Mouse (Mus musculus) myocyte (in vitro differentiated cells): ENCODE data around the gene Myom1. TPM values are rescaled to one million over a fixed set of nuclear protein-coding genes. Genes with fewer than 3 reads are reported as not detected.

Experiments
- H3K27me3 ChIP-seq: one replicate; pipeline ENCODE4 v1.6.1; 2011; ENCODE audit not compliant: control insufficient read depth, insufficient read depth, insufficient read length
- H3K36me3 ChIP-seq: one replicate; pipeline ENCODE4 v1.6.1; 2011; ENCODE audit not compliant: control insufficient read depth, insufficient read depth
- H3K4me2 ChIP-seq: one replicate; pipeline ENCODE4 v1.6.1; 2011; ENCODE audit warnings: low read depth, control low read depth
- H3K4me3 ChIP-seq: one replicate; pipeline ENCODE4 v1.5.1; 2011; ENCODE audit warnings: mild to moderate bottlenecking, control low read depth, moderate library complexity
- H3K79me2 ChIP-seq: one replicate; pipeline ENCODE4 v1.6.1; 2011; ENCODE audit not compliant: control insufficient read depth, insufficient read depth
- H3ac ChIP-seq: one replicate; pipeline ENCODE4 v1.6.1; 2011; ENCODE audit not compliant: control insufficient read depth, insufficient read length
- CEBPB ChIP-seq: IDR thresholded peaks from 2 replicates; pipeline ENCODE4 v1.6.1; 2011; ENCODE audit warnings: mild to moderate bottlenecking, moderate library complexity; ENCODE audit not compliant: poor library complexity, insufficient read depth, severe bottlenecking
- E2F4 ChIP-seq: IDR thresholded peaks from one replicate; pipeline ENCODE4 v1.6.1; 2011; ENCODE audit warnings: mild to moderate bottlenecking, control low read depth, moderate library complexity; ENCODE audit not compliant: insufficient read depth
- MAX ChIP-seq: IDR thresholded peaks from one replicate; pipeline ENCODE4 v1.6.1; 2011; ENCODE audit warnings: low read depth, mild to moderate bottlenecking, control low read depth
- MYOD1 ChIP-seq, 3 experiments: IDR thresholded peaks; one replicate each; pipeline ENCODE4 v1.6.1; 2011; ENCODE audit warnings: control low read depth in 2 of 3, low read depth in 2 of 3, mild to moderate bottlenecking in 2 of 3, moderate library complexity in 1 of 3; ENCODE audit not compliant: insufficient read length in 2 of 3, control insufficient read depth in 1 of 3
- MYOG ChIP-seq, 3 experiments: IDR thresholded peaks; one replicate each; pipeline ENCODE4 v1.6.1; 2011; ENCODE audit warnings: control low read depth in 2 of 3, low read depth in 2 of 3, mild to moderate bottlenecking in 2 of 3; ENCODE audit not compliant: insufficient read length in 2 of 3, control insufficient read depth in 1 of 3, insufficient read depth in 1 of 3
- POLR2A ChIP-seq: IDR thresholded peaks from one replicate; pipeline ENCODE4 v1.6.1; 2011; ENCODE audit warnings: low read depth, mild to moderate bottlenecking, control low read depth, moderate library complexity; ENCODE audit not compliant: insufficient read length
- POLR2AphosphoS2 ChIP-seq: IDR thresholded peaks from one replicate; pipeline ENCODE4 v1.6.1; 2011; ENCODE audit warnings: low read depth, control low read depth; ENCODE audit not compliant: insufficient read length
- REST ChIP-seq: IDR thresholded peaks from one replicate; pipeline ENCODE4 v1.6.1; 2011; ENCODE audit warnings: mild to moderate bottlenecking, control low read depth, moderate library complexity; ENCODE audit not compliant: insufficient read depth, insufficient read length
- SRF ChIP-seq: IDR thresholded peaks from one replicate; pipeline ENCODE4 v1.6.1; 2011; ENCODE audit warnings: low read depth; ENCODE audit not compliant: control insufficient read depth, insufficient read length
- TCF12 ChIP-seq: IDR thresholded peaks from one replicate; pipeline ENCODE4 v1.6.1; 2011; ENCODE audit warnings: mild to moderate bottlenecking, control low read depth; ENCODE audit not compliant: poor library complexity, insufficient read depth, severe bottlenecking
- TCF3 ChIP-seq: IDR thresholded peaks from one replicate; pipeline ENCODE4 v1.6.1; 2011; ENCODE audit warnings: low read depth, control low read depth; ENCODE audit not compliant: insufficient read length
- USF1 ChIP-seq: IDR thresholded peaks from one replicate; pipeline ENCODE4 v1.6.1; 2011; ENCODE audit warnings: low read depth, mild to moderate bottlenecking, control low read depth, moderate library complexity
- polyA plus RNA-seq: library from polyadenylated mRNA; unstranded; fragments of >200 nt; fragmentation: generic; extraction: Trizol; gene quantifications from one replicate; pipeline ENCODE4 v1.2.1, GENCODE M21; 2012; ENCODE audit warnings: missing spikeins

Myom1 gene
- polyA plus RNA-seq, 1 experiment = 52.7 TPM

- TF ChIP-seq REST (no peak), TCF3 (no peak), MYOD1 (IDR thresholded peaks at IDR 0.05; ENCODE audit: control insufficient read depth in 1 of 3, insufficient read length in 2 of 3, low read depth in 2 of 3) (no peak), POLR2A (no peak), CEBPB (no peak), MYOG (IDR thresholded peaks at IDR 0.05; ENCODE audit: control insufficient read depth in 1 of 3, insufficient read depth in 1 of 3, insufficient read length in 2 of 3, low read depth in 2 of 3) (no peak), E2F4 (no peak), USF1 (no peak), MAX (no peak), TCF12 (no peak), POLR2AphosphoS2 (no peak), SRF (no peak)
- H3K4me3 ChIP-seq = no peak overlapping the region
- no peaks in the 10 kb centered on the region for H3K36me3 ChIP-seq
- H3K4me2 ChIP-seq = no peak overlapping the region
- H3K79me2 ChIP-seq = no peaks in the 10 kb centered on the region
- H3ac ChIP-seq = no peak overlapping the region
- H3K27me3 ChIP-seq = no peaks in the 10 kb centered on the region
Measured at GRCm38 (mm10) chr17:71027186-71027585, 24.8 kb downstream of the Myom1 start.

DNA sequence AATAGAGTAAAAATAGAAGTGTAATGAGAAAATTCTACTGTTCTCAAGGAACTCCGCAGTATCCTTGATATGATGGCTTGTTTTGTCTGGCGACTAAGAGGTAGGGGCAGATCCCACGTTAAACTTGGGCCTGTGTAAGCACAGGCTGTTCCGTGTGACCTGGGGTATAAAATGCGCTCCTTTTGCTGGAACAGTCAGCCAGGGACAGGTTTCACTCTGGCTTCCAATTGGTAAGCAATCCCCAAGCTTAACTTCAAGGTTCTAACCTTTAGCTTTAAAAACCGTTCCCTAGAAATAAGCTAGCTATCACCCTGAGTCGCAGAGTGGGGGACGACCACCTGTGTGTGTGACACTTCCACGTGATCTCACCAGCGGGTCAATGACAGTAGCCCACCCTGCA lies 30.3 kb downstream of the Myom1 start:
- Histone ChIP-seq H3ac (no peak overlapping the region), H3K4me3 (no peak overlapping the region), H3K79me2 (no peaks in the 10 kb centered on the region), H3K4me2 (no peak overlapping the region), H3K27me3 (no peaks in the 10 kb centered on the region), H3K36me3 (peaks cover 14% of the 10 kb centered on the region)
- TF ChIP-seq TCF3 = no peak
- no peak for TF ChIP-seq MYOD1 (IDR thresholded peaks at IDR 0.05; ENCODE audit: control insufficient read depth in 1 of 3, insufficient read length in 2 of 3, low read depth in 2 of 3)
- no peak for TF ChIP-seq CEBPB
- no peak for TF ChIP-seq E2F4
- TF ChIP-seq MYOG (IDR thresholded peaks at IDR 0.05; ENCODE audit: control insufficient read depth in 1 of 3, insufficient read depth in 1 of 3, insufficient read length in 2 of 3, low read depth in 2 of 3) = no peak

DNA sequence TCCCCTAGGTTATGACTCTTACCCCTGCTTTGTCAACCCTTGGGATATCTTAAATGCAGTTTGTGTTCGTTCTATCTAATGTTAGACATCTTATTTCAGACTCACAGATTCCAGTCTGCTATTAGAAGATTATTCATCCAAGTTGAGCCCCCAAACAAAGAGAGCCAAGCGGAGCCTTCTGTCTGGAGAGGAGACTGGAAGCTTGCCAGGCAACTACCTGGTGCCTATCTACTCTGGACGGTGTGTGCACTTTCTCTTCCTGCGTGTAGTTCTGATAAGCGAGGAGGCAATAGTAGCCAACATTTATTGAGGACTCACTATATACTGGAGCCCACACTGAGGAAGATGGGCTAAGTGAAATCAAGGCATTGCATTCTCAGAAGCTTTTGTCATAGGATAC lies 32.0 kb downstream of the Myom1 start:
- TF ChIP-seq TCF3 (no peak), REST (no peak), TCF12 (no peak), MAX (no peak), POLR2A (no peak), MYOG (IDR thresholded peaks at IDR 0.05; ENCODE audit: control insufficient read depth in 1 of 3, insufficient read depth in 1 of 3, insufficient read length in 2 of 3, low read depth in 2 of 3) (no peak), SRF (no peak), MYOD1 (IDR thresholded peaks at IDR 0.05; ENCODE audit: control insufficient read depth in 1 of 3, insufficient read length in 2 of 3, low read depth in 2 of 3) (no peak), USF1 (no peak), POLR2AphosphoS2 (no peak), E2F4 (no peak), CEBPB (no peak)
- Histone ChIP-seq H3K4me2 (no peak overlapping the region), H3K79me2 (no peaks in the 10 kb centered on the region), H3K36me3 (peaks cover 14% of the 10 kb centered on the region), H3ac (no peak overlapping the region), H3K27me3 (no peaks in the 10 kb centered on the region), H3K4me3 (no peak overlapping the region)

GRCm38 (mm10) chr17:71037188-71037587 lies 34.8 kb downstream of the Myom1 start:
- Histone ChIP-seq H3K4me3 (no peak overlapping the region), H3K79me2 (no peaks in the 10 kb centered on the region), H3K4me2 (no peak overlapping the region), H3K36me3 (peaks cover 14% of the 10 kb centered on the region), H3ac (no peak overlapping the region), H3K27me3 (no peaks in the 10 kb centered on the region)
- TF ChIP-seq E2F4 = no peak
- no peak for TF ChIP-seq CEBPB
- no peak for TF ChIP-seq MAX
- TF ChIP-seq REST = no peak
- no peak for TF ChIP-seq USF1
- TF ChIP-seq POLR2AphosphoS2 = no peak
- TF ChIP-seq MYOG (IDR thresholded peaks at IDR 0.05; ENCODE audit: control insufficient read depth in 1 of 3, insufficient read depth in 1 of 3, insufficient read length in 2 of 3, low read depth in 2 of 3) = no peak

DNA sequence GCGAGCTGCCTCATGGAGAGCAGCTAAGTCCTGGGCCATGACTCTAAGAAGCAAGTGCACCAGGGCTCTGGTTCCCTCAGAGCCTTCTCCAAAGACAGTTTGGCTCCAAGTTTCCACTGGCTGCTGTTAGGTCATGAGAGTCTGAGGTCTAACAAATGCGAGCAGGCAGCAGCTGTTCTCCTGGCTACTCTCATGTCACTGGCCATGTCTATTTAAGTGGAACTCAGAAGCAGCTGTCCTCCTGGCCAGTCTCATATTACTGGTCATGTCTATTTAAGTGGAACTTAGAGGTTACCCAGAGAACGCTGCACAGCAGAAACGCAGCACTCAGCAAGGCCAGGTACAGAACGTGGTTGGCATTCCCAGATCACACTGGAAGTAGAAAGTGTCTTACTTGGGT lies 36.4 kb downstream of the Myom1 start:
- TF ChIP-seq TCF12 (peak; percentile 88), SRF (peak; percentile 19), E2F4 (no peak), MYOD1 (IDR thresholded peaks at IDR 0.05; ENCODE audit: control insufficient read depth in 1 of 3, insufficient read length in 2 of 3, low read depth in 2 of 3) (peak; percentile 97 to 99 (median 98)), MYOG (IDR thresholded peaks at IDR 0.05; ENCODE audit: control insufficient read depth in 1 of 3, insufficient read depth in 1 of 3, insufficient read length in 2 of 3, low read depth in 2 of 3) (peak; percentile 81 to 100 (median 97)), TCF3 (peak; percentile 79), CEBPB (no peak), POLR2AphosphoS2 (peak; percentile 19)
- Histone ChIP-seq H3K27me3 (no peaks in the 10 kb centered on the region), H3K4me3 (no peak overlapping the region), H3K4me2 (peak overlapping the region; percentile 64), H3ac (no peak overlapping the region), H3K79me2 (no peaks in the 10 kb centered on the region), H3K36me3 (peaks cover 14% of the 10 kb centered on the region)
